Mouse (Mus musculus) retina, embryonic 14.5 days (tissue): ENCODE measurements at regions not wholly inside any gene's neighbourhood (a gene's known extent, or its start where the extent isn't known, plus 50 kb on each side); places are given as distances from the start of the nearest gene placed in this dataset.

Experiments used
- DNase-seq: peaks from one replicate; pipeline ENCODE4 v3.0.0-alpha.2; 2015; ENCODE audit warnings: low spot score

DNA sequence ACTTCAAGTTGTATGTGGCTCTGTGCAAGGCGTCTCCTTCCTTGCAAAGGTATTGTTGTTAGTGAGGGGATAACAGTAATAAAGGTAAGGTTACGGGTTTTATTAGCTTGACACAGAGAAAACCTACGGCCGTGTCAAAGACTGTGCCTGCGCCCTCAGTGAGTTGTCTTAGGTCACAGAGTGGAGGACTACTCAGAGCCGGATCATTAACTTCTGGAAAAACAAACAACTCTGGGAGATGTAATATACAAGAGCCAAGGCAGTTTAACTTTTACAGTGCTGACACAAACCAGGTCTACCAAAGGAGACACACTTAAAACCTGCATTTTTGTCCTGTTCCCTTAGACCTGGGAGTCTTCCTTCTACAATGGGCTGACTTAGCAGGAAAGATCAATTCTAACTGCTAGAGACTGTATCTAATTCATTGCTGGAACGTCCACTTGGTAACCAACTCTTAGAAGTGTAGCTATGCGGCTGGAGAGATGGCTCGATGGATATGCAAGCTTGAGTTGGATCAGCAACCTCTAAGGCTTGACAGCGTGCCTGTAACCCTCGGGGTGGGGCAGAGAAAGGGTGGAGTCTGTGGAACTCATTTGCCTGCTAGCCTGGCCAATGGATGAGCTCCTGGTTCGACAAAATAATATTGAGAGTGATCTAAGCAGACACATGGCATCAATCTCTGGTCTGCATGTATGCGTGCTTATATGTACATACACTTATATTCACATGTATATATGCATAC, 115.5 kb upstream of the Adgrl2 start:
- no peak for DNase-seq

DNA sequence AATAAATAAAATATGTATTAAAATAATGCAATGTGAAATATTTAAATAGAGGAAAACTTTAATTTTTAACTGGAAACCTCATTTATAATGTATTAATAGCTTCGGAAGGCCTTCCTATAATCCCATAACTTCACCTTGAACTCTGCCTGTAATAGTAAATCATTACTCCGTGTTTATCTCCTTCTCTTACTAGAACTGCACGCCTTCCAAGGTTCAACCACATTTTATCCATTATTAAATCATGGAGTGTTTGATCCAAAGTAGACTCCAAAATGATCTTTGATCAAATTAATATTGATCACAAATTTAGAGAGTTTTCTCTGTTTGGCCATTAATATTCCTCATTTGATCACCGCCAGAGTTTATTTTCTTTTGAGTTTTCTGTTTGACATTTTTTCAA, 114.8 kb upstream of the Adgrl2 start:
- no peak for DNase-seq

DNA sequence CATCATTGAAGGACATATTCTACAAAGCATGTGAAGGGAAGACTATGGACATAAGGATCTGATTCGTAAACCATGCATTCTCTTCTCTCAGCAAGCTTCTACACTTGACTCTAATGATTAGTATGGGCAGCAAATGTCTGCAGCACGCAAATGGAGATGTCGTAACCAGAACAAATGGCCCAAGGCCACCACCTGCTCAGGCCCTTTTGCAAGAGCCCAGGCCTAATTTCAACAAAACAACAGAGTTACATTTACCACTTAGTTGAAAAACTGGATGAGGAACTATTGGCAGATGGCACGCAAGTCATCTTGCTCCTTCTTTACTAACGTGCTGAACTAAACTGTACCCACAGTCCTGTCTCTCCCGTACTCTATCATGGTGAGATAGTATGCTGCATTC, 113.7 kb upstream of the Adgrl2 start:
- no peak for DNase-seq

DNA sequence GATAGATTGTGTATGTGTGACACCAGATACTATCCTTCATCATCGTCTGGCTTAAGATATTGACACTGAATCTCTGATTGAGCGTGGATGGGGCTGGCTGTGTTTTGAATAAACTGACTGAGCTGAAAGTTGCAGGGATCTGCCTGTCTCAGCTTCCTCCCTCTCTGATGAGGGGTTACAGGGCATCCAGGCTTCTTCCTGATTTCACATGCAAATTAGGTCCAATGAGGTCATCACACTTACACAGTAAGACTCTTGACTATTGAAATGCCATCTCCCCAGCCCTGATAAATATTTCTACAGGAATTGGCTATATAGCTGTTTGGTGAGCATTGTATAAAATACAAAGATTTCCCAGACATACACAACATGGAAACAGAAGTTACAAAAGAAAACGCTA, 113.1 kb upstream of the Adgrl2 start:
- no peak for DNase-seq

DNA sequence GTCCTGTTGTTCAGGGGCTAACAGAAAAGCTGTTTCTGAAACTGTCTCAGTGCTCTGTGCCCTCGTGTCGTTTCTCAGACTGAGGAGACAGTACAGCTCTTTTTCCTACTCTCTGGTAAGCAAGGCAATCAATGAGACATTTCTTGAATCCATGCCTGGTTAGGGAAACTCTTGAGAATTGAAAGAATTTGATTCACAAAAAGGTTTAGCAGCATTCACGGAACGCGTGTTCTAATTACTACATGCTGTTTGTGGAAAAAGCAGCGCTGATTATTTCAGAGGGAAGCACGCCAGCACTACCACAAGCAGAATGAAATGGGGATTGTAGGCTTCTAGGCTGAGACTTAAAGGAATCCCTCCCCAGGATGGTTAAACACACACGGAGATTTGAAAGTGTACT, 112.5 kb upstream of the Adgrl2 start:
- no peak for DNase-seq

DNA sequence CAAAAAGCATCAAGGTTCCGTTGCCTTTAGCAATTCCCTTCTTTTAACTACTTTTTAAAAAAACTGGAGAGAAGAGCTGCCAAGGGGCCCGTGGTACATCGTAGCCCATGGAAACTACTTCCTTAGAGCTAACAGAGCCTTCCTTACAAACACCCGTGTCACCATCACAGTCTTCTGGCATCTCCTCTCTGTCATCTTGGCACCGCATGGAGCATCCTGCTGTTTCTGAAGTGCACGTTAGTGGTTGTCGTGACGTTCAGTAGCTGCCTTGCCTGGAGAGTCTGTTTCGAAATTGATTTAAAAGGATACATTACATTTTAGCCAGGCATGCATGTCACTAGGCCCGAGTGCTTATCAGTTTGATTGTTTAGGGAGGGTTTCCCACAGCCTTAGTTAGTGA, 111.4 kb upstream of the Adgrl2 start:
- DNase-seq = no peak

DNA sequence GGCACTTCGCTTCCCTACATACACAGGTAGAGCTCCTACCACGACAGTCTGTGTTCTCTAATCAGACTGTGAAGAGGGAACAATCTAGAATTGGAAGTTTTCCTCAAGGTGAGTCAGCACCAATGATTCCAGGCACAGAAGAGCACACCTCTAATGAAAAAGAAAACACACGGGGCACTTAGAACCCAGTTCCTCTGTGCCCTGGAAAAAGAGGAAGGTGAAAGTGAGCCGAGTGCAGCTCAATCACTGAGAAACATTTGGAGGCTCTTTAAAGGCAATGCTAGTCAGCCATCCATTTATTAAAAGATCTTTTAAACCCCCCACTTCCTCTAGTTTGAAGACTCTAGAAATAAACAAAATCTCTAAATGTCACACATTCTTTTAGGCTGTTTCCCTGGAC, 108.4 kb upstream of the Adgrl2 start:
- no peak for DNase-seq

DNA sequence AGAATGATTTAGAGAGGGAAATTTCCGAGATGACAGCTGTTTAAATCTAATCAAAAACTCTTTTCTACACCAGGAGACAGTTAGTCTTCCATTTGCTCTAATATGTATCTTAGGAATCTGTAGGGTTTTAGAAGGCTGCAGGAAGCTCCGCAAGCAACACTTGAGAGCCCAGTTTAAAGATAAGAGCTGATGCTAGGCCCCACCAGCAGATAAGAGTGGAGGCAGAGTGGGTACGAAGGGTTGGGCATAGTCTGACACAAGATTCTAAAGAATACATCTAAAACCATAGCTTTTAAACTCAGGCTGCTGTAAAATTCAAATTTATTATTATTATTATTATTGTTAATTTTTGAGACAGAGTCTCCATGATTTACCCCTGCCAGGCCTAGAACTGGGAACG, 106.7 kb upstream of the Adgrl2 start:
- no peak for DNase-seq

DNA sequence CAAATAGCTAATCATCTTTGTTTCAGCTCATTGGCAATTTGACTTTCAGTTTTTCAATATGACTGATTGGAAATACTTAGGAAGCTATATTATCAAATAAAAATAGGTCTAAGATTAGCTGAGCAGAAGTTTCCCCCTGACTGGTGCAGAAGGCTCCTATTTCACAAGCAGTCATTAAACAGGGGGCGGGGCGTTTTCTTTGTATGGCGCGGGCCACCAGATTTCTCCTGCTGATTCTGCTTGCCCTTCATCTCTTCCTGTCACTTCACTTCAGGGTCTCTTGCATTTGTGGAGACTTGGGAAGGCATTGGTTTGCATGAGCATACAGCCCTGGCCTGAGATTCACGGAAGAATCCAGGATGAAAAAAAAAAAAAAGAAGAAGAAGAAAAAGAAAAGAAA, 102.3 kb upstream of the Adgrl2 start:
- DNase-seq = peak; percentile 74

DNA sequence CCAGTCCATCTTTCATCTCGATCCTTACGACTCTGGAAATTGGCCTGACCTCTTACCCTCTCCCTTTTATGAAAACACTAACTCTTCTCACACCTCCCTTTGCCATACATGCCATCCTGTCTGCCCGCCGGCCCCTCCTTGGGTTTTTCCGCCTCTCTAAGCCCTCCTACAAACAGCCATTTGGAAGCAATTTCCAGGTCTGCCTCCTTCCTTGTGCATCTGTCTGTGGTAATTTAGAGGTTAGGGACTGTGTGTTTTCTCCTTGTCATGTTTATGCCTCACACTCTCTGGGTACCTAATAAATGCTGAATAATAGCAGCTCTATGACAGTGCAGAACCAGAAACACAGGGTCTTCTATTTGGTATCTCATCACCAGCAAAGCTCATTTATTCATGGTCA, 99.7 kb upstream of the Adgrl2 start:
- DNase-seq = no peak

DNA sequence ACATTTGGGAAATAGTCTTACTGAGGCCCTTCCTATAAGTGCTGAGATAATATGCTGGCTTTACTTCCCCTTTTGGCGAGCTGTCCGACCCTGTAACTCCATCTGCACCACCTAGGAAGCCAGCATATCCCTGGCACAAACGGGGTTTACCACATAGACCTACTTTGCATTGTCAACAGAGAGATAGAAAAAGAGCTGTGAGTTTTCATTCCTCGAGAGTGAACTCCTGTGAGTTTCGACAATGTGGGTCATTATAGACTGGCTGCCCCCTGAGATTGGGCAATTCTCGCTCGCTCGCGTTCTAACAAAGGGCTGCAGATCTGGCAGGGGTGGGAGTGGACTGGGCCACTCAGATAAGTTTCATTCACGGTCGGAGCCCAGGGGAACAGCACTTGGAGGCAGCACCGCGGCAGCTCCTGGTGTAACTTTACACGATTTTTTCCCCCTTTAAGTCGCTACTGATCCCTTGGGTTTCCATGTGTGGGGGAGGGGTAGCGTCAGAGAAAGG, 98.3 kb upstream of the Adgrl2 start:
- peak; percentile 77 for DNase-seq

DNA sequence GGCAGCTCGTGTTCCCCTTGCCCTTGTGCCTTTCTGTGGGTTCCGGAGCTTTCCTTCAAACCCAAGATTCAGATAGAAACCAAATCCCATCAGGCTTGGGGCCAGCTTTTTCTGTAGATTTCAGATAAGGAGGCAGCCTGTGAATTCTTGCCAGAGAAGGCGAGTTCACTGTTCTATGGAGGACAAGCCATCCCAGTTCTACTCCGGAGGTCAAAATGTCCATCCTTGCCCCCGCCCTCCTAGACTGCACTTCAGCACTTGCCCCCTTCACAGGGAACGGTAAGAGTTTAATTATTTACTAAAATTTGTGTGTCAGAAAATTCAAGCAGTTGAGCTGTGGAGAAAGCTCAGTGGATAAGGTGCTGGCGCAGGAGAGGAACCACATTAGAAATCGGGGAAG, 97.1 kb upstream of the Adgrl2 start:
- DNase-seq = no peak

DNA sequence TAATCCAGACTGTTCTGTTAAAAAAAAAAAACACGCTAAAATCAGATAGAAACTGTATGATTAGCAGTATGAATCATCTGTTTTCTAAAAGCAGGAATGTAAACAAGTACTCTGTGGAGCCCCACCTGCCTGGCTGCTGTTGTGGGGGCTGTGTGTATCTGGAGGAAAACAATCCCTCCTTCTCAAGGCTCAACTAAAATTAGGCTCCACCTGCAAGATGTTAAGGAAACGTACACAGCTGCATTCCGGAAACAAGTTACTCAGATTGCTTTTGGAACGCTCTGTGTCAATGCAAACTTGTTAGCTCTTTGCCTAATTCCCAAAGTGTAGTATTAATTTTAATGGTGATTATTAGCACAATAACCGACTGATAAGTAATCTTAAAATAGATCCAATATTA, 96.3 kb upstream of the Adgrl2 start:
- DNase-seq = no peak

DNA sequence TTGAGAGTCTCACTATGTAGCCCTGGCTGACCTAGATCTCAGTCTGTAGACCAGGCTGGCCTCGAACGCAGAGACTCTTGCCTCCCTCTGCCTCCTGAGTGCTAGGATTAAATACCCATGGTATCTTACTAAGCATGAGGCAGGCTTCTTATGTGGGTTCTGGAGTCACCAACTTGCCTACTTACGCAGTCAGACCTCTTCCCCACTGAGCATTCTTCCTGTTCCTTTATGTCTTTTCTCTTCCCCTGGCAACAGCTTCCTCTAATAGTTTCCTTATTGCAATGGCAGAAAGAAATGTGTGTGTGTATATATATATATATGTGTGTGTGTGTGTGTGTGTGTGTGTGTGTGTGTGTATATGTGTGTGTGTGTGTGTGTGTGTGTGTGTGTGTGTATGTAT, 95.7 kb upstream of the Adgrl2 start:
- DNase-seq = no peak

DNA sequence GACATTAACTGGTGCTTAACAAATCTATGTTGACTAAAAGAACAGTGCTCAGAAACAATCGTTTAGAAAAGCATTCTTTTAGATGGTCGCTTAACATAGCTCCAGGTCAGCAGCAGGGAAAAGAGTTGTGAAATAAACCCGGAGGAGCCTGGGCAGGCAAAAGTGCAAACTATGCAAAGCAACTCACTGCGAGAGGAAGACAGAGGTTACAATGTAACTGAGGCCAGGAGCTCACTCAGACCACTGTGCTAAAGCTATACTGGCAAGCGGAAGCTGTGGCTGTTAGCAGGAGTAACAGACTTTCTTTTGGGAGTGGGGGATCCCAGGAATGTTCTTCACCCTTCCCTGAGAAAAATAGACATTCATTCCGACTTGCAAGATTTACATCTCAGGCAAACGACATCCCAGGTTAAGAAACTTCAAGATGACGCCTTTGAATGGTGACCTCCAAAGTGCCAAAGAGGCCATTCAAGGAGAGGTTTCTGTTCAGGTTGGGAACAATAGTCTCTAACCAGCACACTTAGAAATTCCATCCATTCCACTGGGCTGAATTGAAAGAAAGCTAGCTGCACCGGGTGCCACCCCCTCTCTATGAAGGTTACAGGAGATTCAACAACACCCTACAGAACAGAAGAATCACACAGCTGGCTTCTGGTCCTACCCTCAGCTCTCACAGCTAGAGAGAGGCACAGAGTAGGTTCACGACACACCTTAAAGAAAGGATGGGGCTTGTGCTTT, 94.7 kb upstream of the Adgrl2 start:
- DNase-seq = no peak

DNA sequence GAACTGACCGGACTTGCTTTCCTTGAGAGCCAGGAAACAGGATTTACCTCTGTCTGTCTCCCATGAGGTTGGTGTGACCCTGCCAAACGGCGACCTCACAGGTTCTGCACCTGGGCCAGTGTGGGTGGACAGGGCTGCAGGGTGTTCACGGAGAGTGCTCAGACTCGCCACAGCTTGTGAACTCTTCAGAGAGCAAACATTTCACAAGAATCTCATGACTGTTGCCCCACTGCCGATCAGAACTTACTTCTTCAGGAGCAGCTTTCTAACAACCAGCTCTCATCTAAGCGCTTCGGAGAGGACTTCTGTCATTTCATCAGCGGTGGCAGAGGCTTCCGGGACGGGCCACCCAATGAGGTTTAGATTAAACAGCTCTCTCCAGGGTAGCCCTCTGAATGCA, 93.0 kb upstream of the Adgrl2 start:
- DNase-seq = no peak

DNA sequence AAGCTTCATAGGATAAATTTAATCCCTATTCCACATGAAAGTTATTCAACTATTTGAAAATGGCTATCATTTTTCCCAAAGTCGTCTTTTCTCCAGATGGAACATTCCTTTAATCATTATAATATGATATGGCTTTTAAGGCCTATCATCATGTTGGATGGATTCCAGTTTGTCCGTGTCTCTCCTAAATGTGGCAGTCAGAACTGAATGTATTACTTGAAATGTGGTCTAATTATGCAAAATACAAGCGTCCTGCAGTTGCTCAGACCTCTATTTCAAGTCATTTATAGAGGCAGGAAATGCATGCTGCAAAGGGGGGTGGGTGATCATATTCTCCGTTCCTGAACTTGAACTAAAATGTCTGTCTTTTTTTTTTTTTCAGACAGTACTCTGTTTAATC, 88.5 kb upstream of the Adgrl2 start:
- no peak for DNase-seq

DNA sequence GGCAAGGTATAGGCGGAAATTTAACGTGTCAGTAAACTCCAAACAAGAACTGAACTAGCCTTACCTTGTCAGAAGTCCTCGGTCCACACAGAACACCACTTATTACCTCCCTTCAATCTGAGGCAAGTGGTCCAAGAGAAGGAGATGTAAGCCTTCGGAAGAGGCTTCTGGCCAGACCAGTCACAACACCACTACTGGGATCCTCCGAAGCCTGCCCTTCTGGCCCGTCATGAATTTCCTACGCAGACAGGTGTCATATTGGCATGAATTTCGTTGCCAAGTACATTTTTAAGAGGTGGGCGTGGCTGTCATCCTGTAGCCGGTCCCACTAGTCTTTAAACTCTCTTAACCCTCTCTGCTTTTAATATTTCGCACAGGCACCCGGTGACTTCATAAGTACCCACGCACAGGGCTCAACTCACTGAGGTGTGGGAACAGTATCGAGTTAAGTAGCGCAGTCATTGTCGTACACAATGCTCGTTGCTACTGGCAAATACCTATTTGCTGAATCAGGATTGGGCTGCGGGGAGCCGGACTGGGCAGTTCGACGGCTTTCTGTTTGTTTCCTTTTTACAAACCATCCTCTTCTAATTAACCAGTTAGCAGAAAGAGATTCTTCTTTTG, 86.7 kb upstream of the Adgrl2 start:
- DNase-seq = no peak

DNA sequence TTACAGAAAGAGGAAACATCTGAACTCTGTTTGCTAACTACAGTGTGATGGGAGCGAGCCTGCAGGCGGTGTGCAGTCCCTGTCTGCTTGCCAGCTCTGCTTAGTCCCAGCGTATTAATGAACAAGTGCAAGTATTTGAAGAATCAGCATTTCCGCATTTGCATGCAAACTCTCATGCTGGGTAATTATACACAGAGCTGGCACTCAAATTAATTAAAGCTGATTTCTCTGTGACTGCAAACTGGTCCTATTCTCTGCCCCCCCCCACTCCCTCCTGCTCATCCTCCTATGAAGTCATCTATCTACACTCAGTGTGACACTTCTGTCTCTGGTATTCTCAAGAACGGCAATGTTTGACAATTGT, 85.1 kb upstream of the Adgrl2 start:
- DNase-seq = peak; percentile 63

DNA sequence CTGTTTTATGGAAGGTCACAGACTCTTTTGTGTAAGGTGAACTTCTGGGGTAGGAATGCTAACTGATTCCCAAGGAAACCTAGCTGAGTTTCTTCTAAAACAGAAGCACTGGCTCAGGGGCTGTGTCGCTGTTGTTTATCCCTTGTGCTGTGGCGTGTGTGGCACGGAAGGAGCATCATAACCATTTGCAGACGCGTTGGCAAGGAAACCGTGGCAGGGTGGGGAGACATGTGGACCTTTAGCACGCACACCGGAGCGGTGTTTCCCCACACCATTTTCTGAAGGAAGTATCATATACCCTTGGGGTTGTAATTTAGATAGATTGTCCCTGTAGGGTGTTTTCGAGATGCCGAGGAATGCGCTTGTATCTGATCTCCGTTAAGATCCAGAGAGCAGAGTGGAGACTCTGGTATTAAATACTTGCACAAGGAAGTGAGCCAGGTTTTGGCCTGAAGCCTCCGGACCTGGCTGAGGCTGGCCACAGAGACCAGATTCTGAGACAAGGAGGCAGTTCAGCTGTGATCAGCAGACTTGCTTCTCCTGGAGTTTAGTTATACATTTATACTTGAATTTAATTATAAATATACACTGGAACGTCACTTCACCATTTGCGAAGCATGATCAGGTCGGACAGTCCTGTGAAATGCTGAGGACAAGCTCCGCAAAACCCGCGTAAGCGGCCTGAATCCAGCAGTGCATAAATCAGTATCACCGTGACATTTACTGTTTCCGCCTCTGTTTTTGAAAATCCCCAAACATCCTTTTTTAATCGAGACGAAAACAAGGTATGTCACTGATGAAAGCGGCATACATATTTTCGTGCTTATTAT, 84.5 kb upstream of the Adgrl2 start:
- no peak for DNase-seq

DNA sequence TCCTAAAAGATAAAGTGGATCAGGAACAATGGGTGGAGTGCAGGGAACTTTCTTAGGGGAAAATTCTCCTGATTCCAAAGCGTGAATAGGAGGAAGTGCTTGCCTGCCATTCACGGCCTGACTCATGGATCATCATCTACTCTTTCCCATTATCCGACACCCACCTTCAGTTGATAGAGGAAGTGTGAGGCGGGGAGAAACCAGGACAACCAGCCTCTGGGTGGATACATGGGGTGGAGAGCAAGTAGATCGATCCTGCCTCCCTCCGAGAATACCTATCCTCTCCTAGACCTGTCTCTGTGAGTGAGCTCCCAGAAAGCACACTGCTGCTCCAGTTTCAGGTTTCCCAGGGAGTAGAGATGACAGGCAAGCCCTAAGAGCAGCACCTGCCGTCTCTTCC, 79.8 kb upstream of the Adgrl2 start:
- DNase-seq = no peak

DNA sequence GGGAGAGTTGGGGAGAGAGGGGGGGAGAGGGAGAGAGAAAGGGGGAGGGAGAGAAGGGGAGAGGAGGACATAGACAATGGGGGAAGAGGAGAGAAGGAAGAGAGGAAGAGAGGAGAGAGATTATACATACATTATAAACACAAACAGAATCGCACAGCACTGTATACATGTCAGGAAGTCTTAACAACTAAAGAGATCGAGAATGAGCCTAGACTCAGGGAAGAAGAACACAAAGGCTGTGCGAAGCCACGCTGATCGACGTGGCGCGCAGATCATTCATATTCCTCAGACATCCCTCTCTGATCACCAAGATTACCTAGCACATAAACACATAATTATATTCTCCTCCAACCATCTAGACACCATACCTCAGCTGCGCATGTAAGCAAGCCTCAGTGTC, 79.1 kb upstream of the Adgrl2 start:
- no peak for DNase-seq

DNA sequence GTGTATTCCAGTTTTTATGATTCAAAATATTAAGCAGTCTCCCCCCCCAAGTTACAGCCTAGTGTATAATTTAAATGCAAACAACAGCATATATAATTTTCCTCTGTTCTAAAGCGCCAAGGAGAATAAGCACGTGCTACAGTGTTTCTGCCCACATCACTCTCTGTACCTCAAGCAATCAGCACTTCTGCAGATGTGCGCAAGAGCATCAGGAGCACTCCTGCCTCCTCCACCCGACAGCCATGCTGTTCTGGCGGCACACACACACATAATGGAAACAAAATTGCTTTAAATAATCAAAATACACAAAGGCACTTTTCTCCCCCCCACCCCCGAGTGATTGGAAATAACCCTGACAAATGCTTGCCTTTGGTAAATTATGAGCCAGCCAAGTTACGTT, 78.5 kb upstream of the Adgrl2 start:
- DNase-seq = no peak
